Mouse (Mus musculus) cerebellum, adult 11 months (tissue): ENCODE results near the gene Lbx2.

Experiments
- DNase-seq: peaks from one replicate; pipeline ENCODE4 v3.0.0; 2022

The Lbx2 gene

GRCm38 (mm10) chr6:83136291-83136880, 50.2 kb downstream of the Lbx2 start:
- no peak for DNase-seq

GRCm38 (mm10) chr6:83136881-83137575, 50.9 kb downstream of the Lbx2 start:
- DNase-seq, result no peak

DNA sequence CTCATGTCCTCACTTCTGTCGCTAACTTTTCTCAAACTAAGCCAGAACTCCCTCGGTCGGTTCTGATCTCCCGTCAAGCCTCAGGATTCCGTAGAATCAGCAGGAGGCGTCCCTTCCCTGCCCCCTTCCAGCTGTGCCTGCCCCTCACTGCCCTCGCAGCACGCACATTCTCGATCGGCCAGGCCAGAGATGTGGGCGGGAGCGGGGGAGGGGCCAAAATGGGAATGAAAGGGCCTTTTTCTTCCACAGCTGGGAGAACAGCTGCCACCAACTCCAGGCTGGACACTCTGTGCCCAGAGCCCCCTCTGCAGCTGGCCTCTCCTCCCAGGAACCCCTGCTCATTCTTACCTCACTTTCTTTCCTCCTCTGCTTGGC, 51.4 kb downstream of the Lbx2 start:
- DNase-seq, result no peak
